Mouse (Mus musculus) kidney, adult 2 months (tissue): Measurements from ENCODE around the gene Arhgap40. TPM values are rescaled to one million over a fixed set of nuclear protein-coding genes. Genes with fewer than 3 reads are reported as not detected.

Source experiments
- DNase-seq: peaks from one replicate; pipeline ENCODE4 v3.0.0; 2021
- H3K27ac ChIP-seq: fragments of 200-500 bp; 2 replicates; pipeline ENCODE4 v1.5.1; 2012; ENCODE audit warnings: low read depth, low read length, control low read depth, inconsistent platforms; ENCODE audit not compliant: insufficient read depth
- H3K27me3 ChIP-seq: fragments of 200-500 bp; replicated peaks from 2 replicates; pipeline ENCODE4 v1.6.1; 2012; ENCODE audit warnings: mild to moderate bottlenecking, moderate library complexity, low read length, inconsistent platforms; ENCODE audit not compliant: control insufficient read depth, insufficient read depth
- H3K36me3 ChIP-seq: fragments of 200-500 bp; 2 replicates; pipeline ENCODE4 v1.6.1; 2012; ENCODE audit warnings: mild to moderate bottlenecking, moderate library complexity, low read length, inconsistent platforms; ENCODE audit not compliant: control insufficient read depth, insufficient read depth
- H3K4me1 ChIP-seq: fragments of 200-500 bp; 2 replicates; pipeline ENCODE4 v1.6.1; 2011; ENCODE audit warnings: low read length; ENCODE audit not compliant: control insufficient read depth, insufficient read depth
- H3K4me3 ChIP-seq: fragments of 200-500 bp; 2 replicates; pipeline ENCODE4 v1.5.1; 2011; ENCODE audit warnings: mild to moderate bottlenecking, low read depth, low read length, control low read depth; ENCODE audit not compliant: insufficient read depth
- CTCF ChIP-seq: fragments of 200-500 bp; conservative IDR thresholded peaks from 2 replicates; pipeline ENCODE4 v1.5.1; 2011; ENCODE audit warnings: low read depth, mild to moderate bottlenecking, control low read depth, low read length, moderate library complexity, mixed read lengths; ENCODE audit not compliant: insufficient read depth, insufficient read length
- POLR2A ChIP-seq: fragments of 200-500 bp; IDR thresholded peaks from one replicate; pipeline ENCODE4 v1.6.1; 2011; ENCODE audit warnings: low read depth, low read length, control low read depth
- WGBS: fragments of 180-500 bp; shearing (Covaris S2); methylation state at CpG from one replicate; pipeline ENCODE4 v1.1.7; 2018; 5-methylcytosine and 5-hydroxymethylcytosine counted together
- polyA plus RNA-seq: library from polyadenylated mRNA; depleted of rRNA; stranded (reverse); fragments of >200 nt; gene quantifications from 2 replicates; pipeline ENCODE4 v1.2.3, GENCODE M21; 2012; rRNA removed

Arhgap40 gene
- polyA plus RNA-seq: 0.24 and 0.30 TPM in 2 replicates

DNA sequence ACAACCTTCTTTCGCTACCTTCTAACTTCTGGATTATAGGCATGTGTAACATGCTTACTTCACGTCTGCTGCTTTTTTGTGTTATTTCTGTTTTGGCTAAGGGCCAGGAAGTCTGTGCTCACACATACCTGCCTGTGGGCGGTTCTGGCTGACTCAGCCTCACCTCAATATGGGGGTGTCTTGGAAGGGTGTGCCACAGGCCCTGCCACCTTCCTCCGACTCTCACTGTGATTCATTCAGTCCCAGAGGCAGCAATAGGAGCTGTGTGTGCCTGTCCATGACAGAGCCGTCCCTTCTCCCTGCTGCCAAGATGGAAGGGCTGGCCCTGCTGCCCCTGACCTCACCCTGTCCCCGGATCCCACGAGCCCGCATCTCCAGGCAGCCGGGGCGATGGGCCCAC lies at the start of gene Arhgap40:
Gene Arhgap40 (plus strand): TSS at position 269 of the 400 bp plus-strand sequence.
- Histone ChIP-seq H3K4me3 (no peak within 1 kb of the TSS), H3K4me1 (no peaks in the 10 kb centered on the region), H3K36me3 (no peaks in the 10 kb centered on the region), H3K27me3 (no peaks in the 10 kb centered on the region), H3K27ac (no peak within 1 kb of the TSS)
- no peak for DNase-seq
- TF ChIP-seq CTCF: no peak
- no peak for TF ChIP-seq POLR2A
- 71% methylated on average over 10 of the region's 10 CpGs for WGBS

DNA sequence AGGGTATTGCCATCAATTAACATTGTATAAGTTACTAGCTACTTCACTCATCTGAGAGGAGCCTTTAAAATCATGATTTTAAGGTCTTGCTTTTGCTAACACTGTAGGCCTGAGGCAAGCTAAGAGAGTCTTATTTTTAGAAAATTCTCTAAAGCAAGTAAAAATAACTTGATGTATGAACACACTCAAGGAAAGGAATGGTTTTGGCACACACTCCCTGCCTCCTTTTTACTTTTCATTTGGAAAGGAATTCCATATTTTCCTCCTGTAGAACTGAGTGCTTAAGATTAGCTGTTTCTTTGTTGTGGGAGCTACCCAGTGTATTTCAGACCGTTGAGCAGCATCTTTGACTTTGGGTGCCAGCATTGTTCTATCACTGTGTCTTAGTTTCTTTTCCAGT lies 38.4 kb upstream of the Arhgap40 start:
- Histone ChIP-seq H3K27me3 (no peaks in the 10 kb centered on the region), H3K27ac (no peak overlapping the region), H3K4me1 (no peaks in the 10 kb centered on the region; the same call in 1 of the 2 replicates), H3K36me3 (peaks cover 10% of the 10 kb centered on the region), H3K4me3 (no peak overlapping the region)
- TF ChIP-seq CTCF (no peak), POLR2A (no peak)
- DNase-seq: no peak
- 82% methylated on average over 1 of the region's 1 CpGs for WGBS

DNA sequence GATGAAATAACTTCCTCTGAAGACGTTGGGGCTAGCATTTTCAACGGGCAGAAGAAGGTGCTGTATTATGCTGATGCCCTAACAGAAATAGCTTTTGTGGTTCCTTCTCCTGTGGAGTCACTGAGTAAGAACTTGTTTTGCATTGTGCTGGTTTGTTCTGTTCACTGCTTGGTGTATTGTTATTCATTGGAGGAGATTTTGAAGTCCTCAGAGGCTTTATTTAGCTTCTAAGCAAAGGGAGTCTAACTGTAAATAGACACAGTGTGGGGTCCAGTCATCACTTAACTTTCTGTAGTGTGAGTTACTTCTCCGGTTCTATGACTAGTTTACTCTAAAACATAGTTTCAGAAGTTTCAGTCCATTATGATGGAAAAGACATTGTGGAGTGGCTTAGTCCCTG lies 35.0 kb upstream of the Arhgap40 start:
- H3K27me3 ChIP-seq: no peaks in the 10 kb centered on the region
- no peaks in the 10 kb centered on the region for H3K4me1 ChIP-seq
- no peak for DNase-seq
- H3K27ac ChIP-seq: no peak overlapping the region
- 87% methylated on average over 3 of the region's 3 CpGs for WGBS
- no peak for TF ChIP-seq CTCF
- no peak for TF ChIP-seq POLR2A
- H3K4me3 ChIP-seq: no peak overlapping the region
- H3K36me3 ChIP-seq: peaks cover 13% of the 10 kb centered on the region

DNA sequence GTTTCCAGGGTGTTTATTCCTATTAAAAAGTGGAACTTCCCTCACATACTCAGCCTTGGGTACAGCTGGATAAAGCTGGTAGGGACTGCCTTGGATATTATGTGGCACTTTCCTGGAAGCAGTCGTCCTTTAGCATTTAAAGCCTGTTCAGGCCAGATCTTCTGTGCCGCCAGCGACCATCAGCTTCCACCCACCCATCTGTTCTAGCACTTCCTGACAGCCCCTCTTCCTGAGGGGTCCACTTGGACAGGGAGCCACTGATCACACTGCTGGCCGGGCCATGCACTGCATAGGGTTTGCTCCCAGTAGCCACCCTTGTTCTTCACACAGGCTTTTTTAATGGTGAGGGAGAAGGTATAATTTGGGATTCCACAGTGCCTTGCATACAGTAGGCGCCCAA lies 14.1 kb upstream of the Arhgap40 start:
- no peak for DNase-seq
- TF ChIP-seq CTCF (no peak), POLR2A (no peak)
- 79% methylated on average over 5 of the region's 5 CpGs for WGBS
- Histone ChIP-seq H3K27ac (no peak overlapping the region), H3K27me3 (no peaks in the 10 kb centered on the region), H3K4me1 (no peaks in the 10 kb centered on the region), H3K36me3 (peaks cover 6% of the 10 kb centered on the region), H3K4me3 (no peak overlapping the region)

DNA sequence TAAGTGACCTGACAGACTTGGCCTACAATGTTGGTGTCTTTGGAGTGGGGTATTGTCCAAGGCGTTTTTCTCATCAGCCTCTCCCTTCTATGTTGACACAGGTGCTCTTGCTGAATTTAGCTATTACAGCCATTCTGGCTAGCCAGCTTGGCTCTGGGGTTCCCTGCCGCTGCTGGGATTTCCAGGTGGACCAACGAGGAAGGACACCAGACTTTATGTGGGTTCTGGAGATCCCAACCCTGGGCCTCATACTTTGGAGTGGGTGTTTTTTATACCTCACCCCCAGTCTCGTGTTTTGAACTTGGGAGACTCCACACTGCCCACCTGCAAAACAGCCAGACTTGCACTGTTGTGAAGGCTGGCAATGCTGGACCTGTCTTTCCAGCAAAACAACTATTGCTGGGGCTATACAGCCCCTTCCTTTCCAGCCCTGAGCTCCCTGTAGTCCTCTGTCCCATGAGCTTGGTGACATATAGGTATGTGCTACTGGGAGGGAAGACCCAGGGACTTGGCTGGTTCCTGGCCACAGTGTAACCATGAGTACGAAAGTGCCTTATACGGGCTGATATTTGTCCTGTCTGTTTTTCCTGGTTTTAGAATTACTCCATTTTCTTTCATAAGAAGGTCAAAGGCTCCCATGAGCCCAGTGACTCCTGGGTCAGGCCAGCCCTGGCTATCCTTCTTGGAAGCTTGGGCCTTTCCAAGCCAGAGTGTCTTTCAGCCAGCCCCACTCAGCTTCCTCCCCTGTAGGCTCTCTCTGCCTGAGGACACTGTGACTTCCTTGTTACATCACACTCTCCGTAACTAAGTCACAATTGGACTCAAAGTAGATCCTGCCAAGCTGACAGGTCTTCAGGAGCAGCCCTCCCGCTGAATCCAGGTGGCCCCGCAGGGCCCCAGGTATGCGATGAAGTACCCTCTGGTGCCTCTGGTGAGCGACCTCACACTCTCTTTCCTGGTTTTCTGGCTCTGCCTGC lies 10.5 kb upstream of the Arhgap40 start, which contains the start of gene Adig:
Gene Adig (plus strand): TSS at position 777 of the 977 bp plus-strand sequence.
- Histone ChIP-seq H3K27ac (no peak within 1 kb of the TSS), H3K4me1 (no peaks in the 10 kb centered on the region), H3K36me3 (no peaks in the 10 kb centered on the region; the same call in 1 of the 2 replicates), H3K4me3 (no peak within 1 kb of the TSS), H3K27me3 (no peaks in the 10 kb centered on the region)
- WGBS: 71% methylated on average over 11 of the region's 11 CpGs
- peak; percentile 5 for DNase-seq
- no peak for TF ChIP-seq CTCF
- TF ChIP-seq POLR2A: no peak

DNA sequence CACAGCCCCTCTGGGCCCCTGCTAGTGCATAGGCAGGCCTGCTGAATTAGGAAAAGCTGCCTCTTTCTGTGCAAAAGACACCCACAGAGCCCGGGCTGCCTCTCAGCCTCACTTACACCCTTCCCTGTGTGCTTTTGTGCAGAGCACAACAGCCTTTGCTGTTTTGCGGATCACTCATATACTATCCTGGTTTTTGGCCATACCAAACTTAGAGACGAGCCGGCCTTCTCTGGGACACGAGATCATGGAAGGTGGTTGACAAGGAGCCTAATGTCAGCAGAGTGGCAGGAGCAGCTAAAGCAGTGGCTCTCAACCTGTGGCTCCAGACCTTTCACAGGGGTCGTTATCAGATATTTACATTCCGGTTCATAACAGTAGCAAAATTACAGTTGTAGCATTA lies 9.4 kb upstream of the Arhgap40 start:
- DNase-seq: no peak

DNA sequence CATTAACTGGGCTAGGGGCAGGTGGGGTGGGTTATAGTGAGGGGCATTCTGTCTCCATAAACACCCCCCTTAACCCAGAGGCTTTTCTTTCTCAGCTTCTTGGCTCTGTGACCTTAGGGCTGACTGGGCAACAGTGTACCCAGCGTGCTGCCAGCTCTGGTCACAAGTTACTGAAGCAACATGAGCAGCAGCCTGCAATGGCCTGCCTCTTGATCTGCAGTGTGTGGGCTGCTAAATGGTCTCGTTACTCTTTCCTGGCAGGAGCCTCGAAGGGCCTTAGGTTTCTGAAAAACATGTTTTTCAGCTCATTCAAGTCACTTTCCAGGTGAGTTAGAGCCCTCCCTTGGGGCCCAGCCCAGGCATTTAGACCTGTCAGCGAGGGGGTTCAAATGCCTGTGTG lies 8.9 kb upstream of the Arhgap40 start:
- no peak for DNase-seq
- Histone ChIP-seq H3K36me3 (no peaks in the 10 kb centered on the region), H3K4me1 (no peaks in the 10 kb centered on the region), H3K27me3 (no peaks in the 10 kb centered on the region), H3K4me3 (no peak overlapping the region), H3K27ac (no peak overlapping the region)
- 54% methylated on average over 4 of the region's 4 CpGs for WGBS
- TF ChIP-seq CTCF (no peak), POLR2A (no peak)

More for the DNA sequence above, 9.4 kb upstream of the Arhgap40 start:
- WGBS: 87% methylated on average over 7 of the region's 7 CpGs
- no peaks in the 10 kb centered on the region for H3K4me1 ChIP-seq
- no peak for TF ChIP-seq CTCF
- no peaks in the 10 kb centered on the region for H3K27me3 ChIP-seq
- no peak overlapping the region for H3K27ac ChIP-seq
- H3K4me3 ChIP-seq: no peak overlapping the region
- H3K36me3 ChIP-seq: no peaks in the 10 kb centered on the region
